ENCODE assay signal across 10 mouse cellular contexts in the genomic region with DNA sequence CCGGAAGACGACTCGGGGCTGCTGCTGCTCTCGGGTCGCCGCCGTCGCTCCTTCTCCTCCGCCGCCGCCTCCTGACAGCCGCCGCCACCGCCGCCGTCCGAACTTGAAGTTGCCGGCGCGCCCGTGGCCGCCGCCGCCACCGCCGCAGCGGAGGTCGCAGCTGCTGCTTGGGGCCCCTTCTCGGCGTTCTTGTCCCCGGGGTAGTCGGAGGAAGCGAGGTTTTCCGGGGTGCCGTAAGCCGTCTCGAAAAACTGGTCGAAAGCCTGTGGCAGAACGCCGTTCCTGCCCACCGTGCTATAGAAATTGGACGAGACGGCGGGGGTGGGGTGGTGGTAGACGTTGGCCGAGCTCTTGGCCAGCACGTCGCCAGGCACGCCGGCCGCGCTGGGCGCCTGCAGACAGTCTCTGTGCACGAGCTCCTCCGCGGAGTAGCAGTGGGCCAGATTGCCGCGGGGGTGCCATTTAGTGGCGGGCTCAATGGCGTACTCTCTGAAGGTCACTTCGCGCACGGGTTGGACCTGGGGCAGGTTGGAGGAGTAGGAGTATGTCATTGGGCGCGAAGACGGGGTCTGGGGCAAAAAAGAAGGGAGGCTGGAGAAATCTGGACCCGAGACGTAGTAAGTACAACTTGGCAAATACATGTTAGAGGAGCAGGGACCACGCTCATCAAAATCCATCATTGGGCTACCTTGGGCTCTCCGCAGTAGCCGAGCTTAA. TPM values are rescaled to one million over a fixed set of nuclear protein-coding genes. Genes with fewer than 3 reads are reported as not detected.
DNase-seq lines count a peak whose midpoint lies in the region; ATAC-seq and TF ChIP-seq lines count a peak whose summit lies in the region.
"Had no signal": no experiment of that assay in that cellular context is flagged by ENCODE, and none has a peak within 500 bp of the region (broad histone marks: within the 10 kb centered on the region; RNA-seq: fewer than 3 reads in every experiment).

No protein-coding gene starts in this region.

- H3K4me1 ChIP-seq in hindbrain, embryonic 11.5 days (replicated peaks; ENCODE audit: control insufficient read depth, insufficient read depth, low read length): peaks cover 2% of the 10 kb centered on the region; the same call in 1 of the 2 replicates
- peaks cover 2% of the 10 kb centered on the region; the same call in 1 of the 2 replicates for H3K4me1 ChIP-seq in hindbrain, embryonic 16.5 days (ENCODE audit: control insufficient read depth, insufficient read depth, low read depth, low read length)
- H3K4me1 ChIP-seq in heart, embryonic 16.5 days (ENCODE audit: control insufficient read depth, insufficient read depth, low read length): 0 out of 2 replicates have a peak, but pooled peaks cover 3% of the 10 kb centered on the region
- peaks cover 47% of the 10 kb centered on the region for H3K4me1 ChIP-seq in limb, embryonic 13.5 days

- H3K27me3 ChIP-seq in hindbrain, embryonic 11.5 days (ENCODE audit: control insufficient read depth, insufficient read depth, low read length): peaks cover 96% of the 10 kb centered on the region
- peaks cover 85% of the 10 kb centered on the region for H3K27me3 ChIP-seq in hindbrain, embryonic 16.5 days (replicated peaks; ENCODE audit: control insufficient read depth, insufficient read depth, low read length)
- peaks cover 98% of the 10 kb centered on the region for H3K27me3 ChIP-seq in heart, embryonic 16.5 days (ENCODE audit: control insufficient read depth, insufficient read depth, low read length)
- H3K27me3 ChIP-seq in limb, embryonic 13.5 days: peaks cover 9% of the 10 kb centered on the region; the same call in 1 of the 2 replicates

- no peak for ATAC-seq in hindbrain, embryonic 11.5 days (ENCODE audit: low FRiP score)
- ATAC-seq in hindbrain, embryonic 16.5 days: no peak
- ATAC-seq in heart, embryonic 16.5 days (replicated peaks; ENCODE audit: extremely low read depth, insufficient read depth, low FRiP score): no peak
- 0 out of 2 replicates have a peak, but pooled peaks have one; percentile 10 for ATAC-seq in limb, embryonic 13.5 days (ENCODE audit: low FRiP score, low read depth)

- H3K9ac ChIP-seq in hindbrain, embryonic 11.5 days (ENCODE audit: low read depth, low read length): no peak overlapping the region
- no peak overlapping the region for H3K9ac ChIP-seq in hindbrain, embryonic 16.5 days (ENCODE audit: low read depth, low read length)
- H3K9ac ChIP-seq in heart, embryonic 16.5 days (ENCODE audit: low read length): no peak overlapping the region
- peak overlapping the region; percentile 100 for H3K9ac ChIP-seq in limb, embryonic 13.5 days

- peak; percentile 67 for DNase-seq in hindbrain, embryonic 11.5 days (ENCODE audit: low spot score)
- DNase-seq in R1 (ENCODE audit: low read depth, low spot score): peak; percentile 57
- DNase-seq in layer of hippocampus, adult 2 months (ENCODE audit: low spot score in 2 of 2): no peak
- DNase-seq in retina, postnatal 1 day: no peak
- no peak for DNase-seq in left cerebral cortex, postnatal 25 days (ENCODE audit: low spot score in 2 of 2)
- DNase-seq: right cerebral cortex, postnatal 14 days had no signal

- no peak for TF ChIP-seq CTCF in layer of hippocampus, adult 2 months (conservative IDR thresholded peaks at IDR 0.05)

- H3K4me3 ChIP-seq in hindbrain, embryonic 11.5 days (ENCODE audit: low read depth, low read length): no peak overlapping the region
- no peak overlapping the region for H3K4me3 ChIP-seq in hindbrain, embryonic 16.5 days (ENCODE audit: low read length)
- H3K4me3 ChIP-seq in heart, embryonic 16.5 days (ENCODE audit: low read length): no peak overlapping the region
- H3K4me3 ChIP-seq in limb, embryonic 13.5 days: peak overlapping the region; percentile 95
- H3K4me3 ChIP-seq in layer of hippocampus, adult 2 months: no peak overlapping the region

- no peak overlapping the region for H3K27ac ChIP-seq in hindbrain, embryonic 11.5 days (ENCODE audit: low read depth, low read length)
- H3K27ac ChIP-seq in hindbrain, embryonic 16.5 days (ENCODE audit: low read depth, low read length): no peak overlapping the region
- no peak overlapping the region for H3K27ac ChIP-seq in heart, embryonic 16.5 days (ENCODE audit: low read length)
- H3K27ac ChIP-seq in limb, embryonic 13.5 days: peak overlapping the region; percentile 99
- H3K27ac ChIP-seq in layer of hippocampus, adult 2 months: no peak overlapping the region

- no peaks in the 10 kb centered on the region for H3K36me3 ChIP-seq in hindbrain, embryonic 11.5 days (ENCODE audit: control insufficient read depth, insufficient read depth, low read length)
- no peaks in the 10 kb centered on the region for H3K36me3 ChIP-seq in hindbrain, embryonic 16.5 days (ENCODE audit: control insufficient read depth, insufficient read depth, low read length)
- no peaks in the 10 kb centered on the region for H3K36me3 ChIP-seq in heart, embryonic 16.5 days (ENCODE audit: control insufficient read depth, insufficient read depth)
- H3K36me3 ChIP-seq in limb, embryonic 13.5 days: peaks cover 11% of the 10 kb centered on the region; the same call in 1 of the 2 replicates

- intact Hi-C loops in left cerebral cortex, postnatal 25 days (cut with DNase I): no loop called here

- no peaks in the 10 kb centered on the region for H3K9me3 ChIP-seq in hindbrain, embryonic 11.5 days (ENCODE audit: control insufficient read depth, low read length)
- H3K9me3 ChIP-seq in hindbrain, embryonic 16.5 days (ENCODE audit: control insufficient read depth, low read length): peaks cover 4% of the 10 kb centered on the region; the same call in 1 of the 2 replicates
- no peaks in the 10 kb centered on the region for H3K9me3 ChIP-seq in heart, embryonic 16.5 days (replicated peaks; ENCODE audit: control insufficient read depth, low read length)
- H3K9me3 ChIP-seq in limb, embryonic 13.5 days: no peaks in the 10 kb centered on the region

- no peak overlapping the region for H3K4me2 ChIP-seq in hindbrain, embryonic 11.5 days (replicated peaks; ENCODE audit: low read depth, low read length)
- H3K4me2 ChIP-seq in hindbrain, embryonic 16.5 days (ENCODE audit: low read length): no peak overlapping the region
- peak overlapping the region; percentile 30; the same call in 1 of the 2 replicates for H3K4me2 ChIP-seq in heart, embryonic 16.5 days (ENCODE audit: low read depth, low read length)
- H3K4me2 ChIP-seq in limb, embryonic 13.5 days (replicated peaks): peak overlapping the region; percentile 75

- WGBS in hindbrain, embryonic 11.5 days: under 1% methylated on average over 69 of the region's 71 CpGs
- WGBS in hindbrain, embryonic 16.5 days: under 1% methylated on average over 67 of the region's 71 CpGs
- WGBS in heart, embryonic 16.5 days: under 1% methylated on average over 67 of the region's 71 CpGs
- WGBS in limb, embryonic 13.5 days: under 1% methylated on average over 67 of the region's 71 CpGs

RNA-seq across cellular contexts. Expression of a gene that starts 0.4 kb away (rescaled TPM):
- polyA plus RNA-seq in hindbrain, embryonic 11.5 days (2014; fragmentation: Nextera tagmentation; extraction: Ambion mirVana): not detected in 2 replicates
- polyA plus RNA-seq in hindbrain, embryonic 16.5 days (2015; fragmentation: Nextera tagmentation; extraction: Ambion mirVana): not detected in 2 replicates
- not detected in 2 replicates for polyA plus RNA-seq in heart, embryonic 16.5 days (2015; fragmentation: Nextera tagmentation; extraction: Ambion mirVana)
- polyA plus RNA-seq in limb, embryonic 13.5 days (2015; fragmentation: Nextera tagmentation; extraction: Ambion mirVana): 44.5 and 55.0 TPM in 2 replicates
- not detected for total RNA-seq in layer of hippocampus, adult 2 months (2021)
- total RNA-seq in left cerebral cortex, postnatal 25 days (2021): not detected
- total RNA-seq: megakaryocyte-erythroid progenitor cell, adult 5-6 weeks had no signal

RNA-seq across cellular contexts. Expression of a gene that starts 4.5 kb away (rescaled TPM):
- polyA plus RNA-seq in hindbrain, embryonic 11.5 days (2014; fragmentation: Nextera tagmentation; extraction: Ambion mirVana): not detected in 2 replicates
- 0.70 TPM in 1 of 2 replicates, not detected in the other for polyA plus RNA-seq in hindbrain, embryonic 16.5 days (2015; fragmentation: Nextera tagmentation; extraction: Ambion mirVana)
- not detected in 2 replicates for polyA plus RNA-seq in heart, embryonic 16.5 days (2015; fragmentation: Nextera tagmentation; extraction: Ambion mirVana)
- polyA plus RNA-seq in limb, embryonic 13.5 days (2015; fragmentation: Nextera tagmentation; extraction: Ambion mirVana): 191 and 207 TPM in 2 replicates
- total RNA-seq in layer of hippocampus, adult 2 months (2021): not detected
- total RNA-seq in left cerebral cortex, postnatal 25 days (2021): not detected
- total RNA-seq: megakaryocyte-erythroid progenitor cell, adult 5-6 weeks had no signal

RNA-seq across cellular contexts. Expression of a gene that starts 14.3 kb away (rescaled TPM):
- 0.25 and 1.1 TPM in 2 replicates for polyA plus RNA-seq in hindbrain, embryonic 11.5 days (2014; fragmentation: Nextera tagmentation; extraction: Ambion mirVana)
- polyA plus RNA-seq in hindbrain, embryonic 16.5 days (2015; fragmentation: Nextera tagmentation; extraction: Ambion mirVana): 0.48 and 2.4 TPM in 2 replicates
- polyA plus RNA-seq in heart, embryonic 16.5 days (2015; fragmentation: Nextera tagmentation; extraction: Ambion mirVana): 0.17 TPM in 1 of 2 replicates, not detected in the other
- polyA plus RNA-seq in limb, embryonic 13.5 days (2015; fragmentation: Nextera tagmentation; extraction: Ambion mirVana): 58.3 and 63.5 TPM in 2 replicates
- total RNA-seq in layer of hippocampus, adult 2 months (2021): not detected
- not detected for total RNA-seq in left cerebral cortex, postnatal 25 days (2021)

RNA-seq across cellular contexts. Expression of a gene that starts 15.5 kb away (rescaled TPM):
- polyA plus RNA-seq in hindbrain, embryonic 11.5 days (2014; fragmentation: Nextera tagmentation; extraction: Ambion mirVana): not detected in 2 replicates
- polyA plus RNA-seq in hindbrain, embryonic 16.5 days (2015; fragmentation: Nextera tagmentation; extraction: Ambion mirVana): not detected in 2 replicates
- not detected in 2 replicates for polyA plus RNA-seq in heart, embryonic 16.5 days (2015; fragmentation: Nextera tagmentation; extraction: Ambion mirVana)
- polyA plus RNA-seq in limb, embryonic 13.5 days (2015; fragmentation: Nextera tagmentation; extraction: Ambion mirVana): 24.5 and 27.7 TPM in 2 replicates
- not detected for total RNA-seq in layer of hippocampus, adult 2 months (2021)
- not detected for total RNA-seq in left cerebral cortex, postnatal 25 days (2021)
- total RNA-seq: megakaryocyte-erythroid progenitor cell, adult 5-6 weeks had no signal

RNA-seq across cellular contexts. Expression of a gene that starts 23.5 kb away (rescaled TPM):
- 0.34 and 1.9 TPM in 2 replicates for polyA plus RNA-seq in hindbrain, embryonic 11.5 days (2014; fragmentation: Nextera tagmentation; extraction: Ambion mirVana)
- 9.0 and 21.1 TPM in 2 replicates for polyA plus RNA-seq in hindbrain, embryonic 16.5 days (2015; fragmentation: Nextera tagmentation; extraction: Ambion mirVana)
- 0.35 and 0.38 TPM in 2 replicates for polyA plus RNA-seq in heart, embryonic 16.5 days (2015; fragmentation: Nextera tagmentation; extraction: Ambion mirVana)
- polyA plus RNA-seq in limb, embryonic 13.5 days (2015; fragmentation: Nextera tagmentation; extraction: Ambion mirVana): 11.8 and 13.1 TPM in 2 replicates
- total RNA-seq in layer of hippocampus, adult 2 months (2021): not detected
- total RNA-seq in left cerebral cortex, postnatal 25 days (2021): not detected

Comparison
In these comparisons a context has a peak if more than half of its experiments do, and no peak if none do; other contexts are left out.
1. DNase-seq: peak in hindbrain, embryonic 11.5 days (single experiment) and R1 (single experiment); none in layer of hippocampus, adult 2 months (0 of 2), retina, postnatal 1 day (single experiment) and left cerebral cortex, postnatal 25 days (0 of 2).
2. H3K4me2 ChIP-seq: peak in heart, embryonic 16.5 days (single experiment) and limb, embryonic 13.5 days (single experiment); none in hindbrain, embryonic 11.5 days (single experiment) and hindbrain, embryonic 16.5 days (single experiment).
3. RNA of a gene that starts 0.4 kb away (polyA plus RNA-seq): 44.5 to 55.0 TPM in limb, embryonic 13.5 days; not detected in hindbrain, embryonic 11.5 days, not detected in hindbrain, embryonic 16.5 days and not detected in heart, embryonic 16.5 days; every median in the first group is over 10 times any median in the second.
4. RNA of a gene that starts 4.5 kb away (polyA plus RNA-seq): 191 to 207 TPM in limb, embryonic 13.5 days; 0.70 TPM in hindbrain, embryonic 16.5 days, not detected in heart, embryonic 16.5 days and not detected in hindbrain, embryonic 11.5 days; every median in the first group is over 100 times any median in the second.
5. RNA of a gene that starts 14.3 kb away (polyA plus RNA-seq): 58.3 to 63.5 TPM in limb, embryonic 13.5 days; 0.48 to 2.4 TPM in hindbrain, embryonic 16.5 days, 0.25 to 1.1 TPM in hindbrain, embryonic 11.5 days and 0.17 TPM in heart, embryonic 16.5 days; every median in the first group is over 10 times any median in the second.